Mouse (Mus musculus) liver, embryonic 14.5 days (tissue): Measurements from ENCODE around the gene Rbpjl.

ENCODE experiments used
- CTCF ChIP-seq: IDR thresholded peaks from 2 replicates; pipeline ENCODE4 v1.5.1; 2016; ENCODE audit warnings: antibody characterized with exemption, low read depth, control low read depth
- EP300 ChIP-seq: IDR thresholded peaks from 2 replicates; pipeline ENCODE4 v1.6.1; 2016; ENCODE audit warnings: antibody characterized with exemption, low read depth

GRCm38 (mm10) chr2:164437710-164438109, 34.8 kb downstream of the Rbpjl start:
- TF ChIP-seq CTCF, result no peak
- no peak for TF ChIP-seq EP300
